Comparison of ENCODE assay signal across 8 mouse cellular contexts in the genomic region with DNA sequence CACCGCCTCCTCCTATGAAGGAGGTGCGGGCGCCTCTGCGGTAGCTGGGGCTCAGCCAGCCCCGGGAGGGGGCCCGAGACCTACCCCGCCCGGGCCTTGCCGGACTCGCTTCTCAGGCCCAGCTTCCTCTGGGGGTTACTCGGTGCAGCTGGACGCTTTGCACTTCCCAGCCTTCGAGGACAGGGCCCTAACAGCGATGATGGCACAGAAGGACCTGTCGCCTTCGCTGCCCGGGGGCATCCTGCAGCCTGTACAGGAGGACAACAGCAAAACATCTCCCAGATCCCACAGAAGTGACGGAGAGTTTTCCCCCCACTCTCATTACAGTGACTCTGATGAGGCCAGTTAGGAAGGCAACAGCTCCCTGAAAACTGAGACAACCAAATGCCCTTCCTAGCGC. TPM values are rescaled to one million over a fixed set of nuclear protein-coding genes. Genes with fewer than 3 reads are reported as not detected.
DNase-seq lines count a peak whose midpoint lies in the region; ATAC-seq and TF ChIP-seq lines count a peak whose summit lies in the region.

No protein-coding gene starts in this region.

- peaks cover 81% of the 10 kb centered on the region for H3K27me3 ChIP-seq in E14TG2a.4 (ENCODE audit: insufficient read depth, low read length)
- H3K27me3 ChIP-seq in forebrain, embryonic 13.5 days = peaks cover 83% of the 10 kb centered on the region
- H3K27me3 ChIP-seq in liver, embryonic 12.5 days (replicated peaks) = peaks cover 79% of the 10 kb centered on the region

- H3K9me3 ChIP-seq in E14TG2a.4 (ENCODE audit: low read length) = peaks cover under 1% of the 10 kb centered on the region; the same call in 1 of the 2 replicates
- no peaks in the 10 kb centered on the region for H3K9me3 ChIP-seq in forebrain, embryonic 13.5 days (replicated peaks)
- H3K9me3 ChIP-seq in liver, embryonic 12.5 days (replicated peaks) = no peaks in the 10 kb centered on the region

- intact Hi-C loops in gastrocnemius, adult 2 months (cut with DNase I) = no loop called here
- intact Hi-C loops in left cerebral cortex, postnatal 4 days (cut with DNase I) = no loop called here

- H3K4me2 ChIP-seq in forebrain, embryonic 13.5 days = peak overlapping the region; percentile 82
- peak overlapping the region; percentile 56 for H3K4me2 ChIP-seq in liver, embryonic 12.5 days

- H3K4me1 ChIP-seq in E14TG2a.4 (replicated peaks; ENCODE audit: low read depth, low read length) = peaks cover 48% of the 10 kb centered on the region
- H3K4me1 ChIP-seq in forebrain, embryonic 13.5 days = peaks cover 43% of the 10 kb centered on the region
- peaks cover 10% of the 10 kb centered on the region; the same call in 1 of the 2 replicates for H3K4me1 ChIP-seq in liver, embryonic 12.5 days

- no peak for TF ChIP-seq CTCF in gastrocnemius, adult 2 months (IDR thresholded peaks at IDR 0.05)
- no peak for TF ChIP-seq CTCF in E14TG2a.4 (conservative IDR thresholded peaks at IDR 0.05; ENCODE audit: low read length)

- no peak for DNase-seq in gastrocnemius, adult 2 months
- DNase-seq in gastrocnemius, postnatal 25 days = no peak
- no peak for DNase-seq in ovary, postnatal 10 days (ENCODE audit: low spot score)
- no peak for DNase-seq in left cerebral cortex, postnatal 4 days
- no peak for DNase-seq in testis, postnatal 14 days (ENCODE audit: low spot score)

- H3K36me3 ChIP-seq in E14TG2a.4 (ENCODE audit: insufficient read depth, low read length) = no peaks in the 10 kb centered on the region
- H3K36me3 ChIP-seq in forebrain, embryonic 13.5 days (ENCODE audit: poor library complexity, severe bottlenecking) = no peaks in the 10 kb centered on the region
- no peaks in the 10 kb centered on the region for H3K36me3 ChIP-seq in liver, embryonic 12.5 days

- H3K27ac ChIP-seq in gastrocnemius, adult 2 months = no peak overlapping the region
- H3K27ac ChIP-seq in forebrain, embryonic 13.5 days = no peak overlapping the region
- H3K27ac ChIP-seq in liver, embryonic 12.5 days = no peak overlapping the region

- no peak overlapping the region for H3K9ac ChIP-seq in forebrain, embryonic 13.5 days
- no peak overlapping the region for H3K9ac ChIP-seq in liver, embryonic 12.5 days

- peak overlapping the region; percentile 61 for H3K4me3 ChIP-seq in gastrocnemius, adult 2 months
- peak overlapping the region; percentile 77 for H3K4me3 ChIP-seq in E14TG2a.4 (replicated peaks; ENCODE audit: low read length)
- peak overlapping the region; percentile 46 for H3K4me3 ChIP-seq in forebrain, embryonic 13.5 days
- H3K4me3 ChIP-seq in liver, embryonic 12.5 days = peak overlapping the region; percentile 15; the same call in 1 of the 2 replicates

- no peak for ATAC-seq in forebrain, embryonic 13.5 days
- ATAC-seq in liver, embryonic 12.5 days = no peak

- under 1% methylated on average over 19 of the region's 19 CpGs for WGBS in forebrain, embryonic 13.5 days
- 2% methylated on average over 19 of the region's 19 CpGs for WGBS in liver, embryonic 12.5 days (ENCODE audit: insufficient replicate concordance)

RNA-seq across cellular contexts. Expression of gene Atoh1, which starts 1.1 kb away (rescaled TPM):
- not detected for total RNA-seq in gastrocnemius, adult 2 months (2021)
- not detected for total RNA-seq in gastrocnemius, postnatal 25 days (2021)
- polyA plus RNA-seq in forebrain, embryonic 13.5 days (2015; fragmentation: Nextera tagmentation; extraction: Ambion mirVana) = not detected in 2 replicates
- polyA plus RNA-seq in liver, embryonic 12.5 days (2016; fragmentation: Nextera tagmentation; extraction: Ambion mirVana) = not detected in 2 replicates
- not detected for total RNA-seq in left cerebral cortex, postnatal 4 days (2021)

Comparison
In these comparisons a context has a peak if more than half of its experiments do, and no peak if none do; other contexts are left out.
1. H3K4me3 ChIP-seq: peak in every context shown above with its lines; median percentile 77 in E14TG2a.4; 61 in gastrocnemius, adult 2 months; 46 in forebrain, embryonic 13.5 days; 15 in liver, embryonic 12.5 days.